In genomic region chr3:151265658-151266057, GRCm38 (mm10) we compare ENCODE assay signal across 14 mouse cellular contexts.
A peak's percentile ranks its signal among the peaks of the same experiment; 100 is the strongest.
DNase-seq lines count a peak whose midpoint lies in the region; ATAC-seq and TF ChIP-seq lines count a peak whose summit lies in the region.
"Had no signal": no experiment of that assay in that cellular context is flagged by ENCODE, and none has a peak within 500 bp of the region (broad histone marks: within the 10 kb centered on the region; RNA-seq: fewer than 3 reads in every experiment).

No protein-coding gene starts in this region.

- WGBS in hindbrain, embryonic 11.5 days, result 13% methylated on average over 2 of the region's 2 CpGs
- WGBS in hindbrain, embryonic 10.5 days, result 20% methylated on average over 2 of the region's 2 CpGs
- 31% methylated on average over 2 of the region's 2 CpGs for whole genome bisulfite sequencing in lung, postnatal 0 days
- 41% methylated on average over 2 of the region's 2 CpGs for WGBS in lung, adult 2 months

- H3K27ac ChIP-seq in hindbrain, embryonic 11.5 days (ENCODE audit: low read depth, low read length), result no peak overlapping the region
- no peak overlapping the region for H3K27ac ChIP-seq in hindbrain, embryonic 10.5 days
- no peak overlapping the region for H3K27ac ChIP-seq in lung, postnatal 0 days (ENCODE audit: low read length)
- H3K27ac ChIP-seq: hindbrain, embryonic 15.5 days; liver, embryonic 15.5 days had no signal

- H3K4me3 ChIP-seq in hindbrain, embryonic 11.5 days (ENCODE audit: low read depth, low read length), result no peak overlapping the region
- no peak overlapping the region for H3K4me3 ChIP-seq in hindbrain, embryonic 10.5 days
- H3K4me3 ChIP-seq in lung, postnatal 0 days (ENCODE audit: low read depth, low read length), result no peak overlapping the region
- no peak overlapping the region for H3K4me3 ChIP-seq in lung, adult 2 months (replicated peaks; ENCODE audit: extremely low read depth, low read depth, low read length)
- H3K4me3 ChIP-seq: hindbrain, embryonic 15.5 days; liver, embryonic 15.5 days had no signal

- TF ChIP-seq POLR2A in lung, adult 2 months (IDR thresholded peaks at IDR 0.05; ENCODE audit: borderline replicate concordance, extremely low read depth, low read depth, low read length), result no peak

- H3K4me2 ChIP-seq in hindbrain, embryonic 11.5 days (replicated peaks; ENCODE audit: low read depth, low read length), result no peak overlapping the region
- no peak overlapping the region for H3K4me2 ChIP-seq in lung, postnatal 0 days (replicated peaks; ENCODE audit: low read depth, low read length)
- H3K4me2 ChIP-seq: hindbrain, embryonic 15.5 days; liver, embryonic 15.5 days had no signal

- no peak for TF ChIP-seq EP300 in lung, postnatal 0 days (IDR thresholded peaks at IDR 0.05)

- H3K27me3 ChIP-seq in hindbrain, embryonic 11.5 days (ENCODE audit: control insufficient read depth, insufficient read depth, low read length), result no peaks in the 10 kb centered on the region
- no peaks in the 10 kb centered on the region for H3K27me3 ChIP-seq in hindbrain, embryonic 10.5 days (ENCODE audit: insufficient read depth, poor library complexity, severe bottlenecking)
- no peaks in the 10 kb centered on the region for H3K27me3 ChIP-seq in lung, postnatal 0 days (replicated peaks; ENCODE audit: insufficient read depth, low read length)
- H3K27me3 ChIP-seq: hindbrain, embryonic 15.5 days; liver, embryonic 15.5 days had no signal

- TF ChIP-seq CTCF in lung, postnatal 0 days (IDR thresholded peaks at IDR 0.05), result peak; percentile 14; the same call in 1 of the 2 replicates
- no peak for TF ChIP-seq CTCF in lung, adult 2 months (IDR thresholded peaks at IDR 0.05; ENCODE audit: insufficient read depth, low read length)

- H3K36me3 ChIP-seq in hindbrain, embryonic 11.5 days (ENCODE audit: control insufficient read depth, insufficient read depth, low read length), result no peaks in the 10 kb centered on the region
- H3K36me3 ChIP-seq in hindbrain, embryonic 10.5 days, result no peaks in the 10 kb centered on the region
- no peaks in the 10 kb centered on the region for H3K36me3 ChIP-seq in lung, postnatal 0 days (ENCODE audit: insufficient read depth, low read length)
- H3K36me3 ChIP-seq: hindbrain, embryonic 15.5 days; liver, embryonic 15.5 days had no signal

- H3K9ac ChIP-seq in hindbrain, embryonic 11.5 days (ENCODE audit: low read depth, low read length), result no peak overlapping the region
- H3K9ac ChIP-seq in lung, postnatal 0 days (replicated peaks; ENCODE audit: low read depth), result no peak overlapping the region
- H3K9ac ChIP-seq: hindbrain, embryonic 15.5 days; liver, embryonic 15.5 days had no signal

- H3K4me1 ChIP-seq in hindbrain, embryonic 11.5 days (replicated peaks; ENCODE audit: control insufficient read depth, insufficient read depth, low read length), result no peaks in the 10 kb centered on the region
- H3K4me1 ChIP-seq in hindbrain, embryonic 10.5 days (replicated peaks), result no peaks in the 10 kb centered on the region
- H3K4me1 ChIP-seq in lung, postnatal 0 days (ENCODE audit: insufficient read depth, low read depth, low read length), result no peaks in the 10 kb centered on the region
- H3K4me1 ChIP-seq in lung, adult 2 months (ENCODE audit: control insufficient read depth, insufficient read depth, low read length), result no peaks in the 10 kb centered on the region
- H3K4me1 ChIP-seq: hindbrain, embryonic 15.5 days; liver, embryonic 15.5 days had no signal

- H3K9me3 ChIP-seq in hindbrain, embryonic 11.5 days (ENCODE audit: control insufficient read depth, low read length), result no peaks in the 10 kb centered on the region
- H3K9me3 ChIP-seq in hindbrain, embryonic 10.5 days, result no peaks in the 10 kb centered on the region
- H3K9me3 ChIP-seq in lung, postnatal 0 days (ENCODE audit: low read length), result no peaks in the 10 kb centered on the region
- H3K9me3 ChIP-seq: hindbrain, embryonic 15.5 days; liver, embryonic 15.5 days had no signal

- DNase-seq in hindbrain, embryonic 11.5 days (ENCODE audit: low spot score), result peak; percentile 9
- no peak for DNase-seq in hindbrain, embryonic 10.5 days (ENCODE audit: low spot score)
- no peak for DNase-seq in lung, postnatal 0 days (ENCODE audit: low spot score)
- no peak for DNase-seq in lung, adult 2 months
- DNase-seq in MEL-GATA-1-ER (ENCODE audit: extremely low read depth, low read depth), result peak; percentile 12
- DNase-seq in T-cell, adult 2 months (ENCODE audit: low spot score), result no peak
- DNase-seq: adrenal gland, adult 2 months; gastrocnemius, postnatal 25 days; left cerebral cortex, postnatal 4 days; midbrain, embryonic 14.5 days; thymus, postnatal 14 days had no signal

- ATAC-seq in hindbrain, embryonic 11.5 days (ENCODE audit: low FRiP score), result no peak
- no peak for ATAC-seq in lung, postnatal 0 days
- no peak for ATAC-seq in monocyte, adult 5-6 weeks (replicated peaks; ENCODE audit: insufficient number of reproducible peaks, low FRiP score, low TSS enrichment, poor library complexity, severe bottlenecking)

Comparison
In these comparisons a context has a peak if more than half of its experiments do, and no peak if none do; other contexts are left out.
1. DNase-seq: peak in hindbrain, embryonic 11.5 days (single experiment) and MEL-GATA-1-ER (single experiment); none in hindbrain, embryonic 10.5 days (single experiment), lung, postnatal 0 days (single experiment), lung, adult 2 months (single experiment) and T-cell, adult 2 months (single experiment).